Mouse (Mus musculus) skeletal muscle tissue, adult 2 months (tissue): ENCODE results near the gene Qrich2.
"Not testable (repeated sequence)": the region's sequence is repeated elsewhere in the genome, so short reads cannot be mapped to it uniquely, and the experiment has no call there.

Experiments used
- DNase-seq: peaks from one replicate; pipeline ENCODE4 v3.0.0-alpha.2; 2012; ENCODE audit warnings: low read depth, low spot score

The Qrich2 gene

GRCm38 (mm10) chr11:116489771-116490231 is 23.8 kb upstream of the Qrich2 start:
- no peak for DNase-seq

- no peak for DNase-seq
Observed at GRCm38 (mm10) chr11:116488693-116489375, 22.8 kb upstream of the Qrich2 start.

- DNase-seq, result no peak
Observed at GRCm38 (mm10) chr11:116488207-116488606, 22.2 kb upstream of the Qrich2 start.

GRCm38 (mm10) chr11:116484261-116484660 is 18.2 kb upstream of the Qrich2 start:
- DNase-seq, result no peak

DNA sequence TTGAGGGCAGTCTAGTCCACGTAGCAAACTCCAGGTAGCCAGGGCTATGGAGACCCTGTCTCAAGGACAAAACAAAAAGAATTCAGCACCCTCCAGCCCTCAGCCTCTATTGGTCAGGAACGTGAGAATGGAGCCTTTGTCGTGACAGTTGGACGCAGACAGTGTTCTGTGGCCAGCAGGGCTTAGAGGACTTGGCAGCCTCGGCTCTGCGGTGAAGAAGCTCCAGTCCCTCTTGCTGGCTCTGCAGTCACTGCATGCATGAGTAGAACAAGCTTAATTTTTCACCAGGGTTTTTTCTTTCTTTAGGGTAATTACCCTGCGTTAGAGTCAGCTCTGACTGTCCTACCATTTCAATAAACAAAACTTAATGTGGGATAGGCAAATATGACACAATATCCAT is 15.7 kb upstream of the Qrich2 start:
- no peak for DNase-seq

DNA sequence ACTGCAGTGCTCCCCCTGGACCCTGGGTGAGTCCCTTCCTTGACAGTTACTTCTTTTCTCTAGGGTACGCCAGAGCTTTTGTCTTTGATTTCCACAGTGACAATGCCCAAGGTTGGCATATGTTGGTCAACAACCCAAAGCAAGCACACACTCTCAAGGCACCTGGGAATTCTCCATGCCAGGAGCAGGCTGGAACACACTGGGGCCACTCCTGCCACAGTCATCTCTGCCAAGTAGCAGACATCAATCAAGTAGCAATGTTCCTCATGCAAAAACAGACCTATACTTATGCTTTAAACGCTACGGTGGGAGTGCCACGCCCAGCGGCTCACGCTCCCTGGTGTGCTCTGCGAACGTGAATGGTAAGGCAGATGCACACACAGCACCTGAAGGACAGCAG is 14.9 kb upstream of the Qrich2 start:
- DNase-seq, result no peak

DNA sequence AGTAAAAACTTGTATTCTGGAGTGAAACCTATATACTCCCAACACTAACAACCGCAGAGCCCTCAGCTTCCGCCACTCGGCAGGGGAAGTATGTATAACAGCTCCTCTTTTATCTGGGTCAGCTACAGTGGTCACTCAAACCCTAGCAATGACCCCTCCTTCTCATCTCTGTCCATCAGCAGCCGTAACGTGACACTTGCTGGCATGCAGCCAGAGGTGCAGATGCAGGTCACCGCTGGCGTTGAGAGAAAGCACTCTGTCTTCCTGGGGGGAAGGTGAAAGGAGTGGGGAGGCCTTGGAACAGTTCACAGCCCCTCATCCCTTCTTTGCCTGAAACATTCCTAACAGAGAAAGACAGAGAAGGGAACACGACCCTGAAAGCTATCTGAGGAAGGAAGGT is 13.8 kb upstream of the Qrich2 start:
- peak; percentile 38 for DNase-seq

DNA sequence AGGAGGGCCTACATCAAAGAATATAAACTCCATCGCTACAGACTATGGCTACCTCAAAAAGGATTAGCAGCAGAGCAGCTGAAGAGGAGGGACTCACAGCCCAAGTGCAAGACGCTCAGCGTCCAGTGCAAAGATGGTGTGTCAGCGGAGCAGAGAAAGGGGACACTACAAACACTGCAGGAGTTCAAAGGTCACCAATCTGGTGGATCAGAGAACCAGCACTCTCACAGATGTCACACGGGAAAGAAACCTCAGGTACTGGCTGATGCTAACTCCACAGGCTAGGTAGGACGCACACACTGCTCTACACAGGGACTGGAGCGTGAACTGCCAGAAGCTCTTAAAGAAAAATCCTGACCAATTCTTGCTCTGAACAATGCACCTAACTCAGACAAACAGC is 12.9 kb upstream of the Qrich2 start:
- no peak for DNase-seq

DNA sequence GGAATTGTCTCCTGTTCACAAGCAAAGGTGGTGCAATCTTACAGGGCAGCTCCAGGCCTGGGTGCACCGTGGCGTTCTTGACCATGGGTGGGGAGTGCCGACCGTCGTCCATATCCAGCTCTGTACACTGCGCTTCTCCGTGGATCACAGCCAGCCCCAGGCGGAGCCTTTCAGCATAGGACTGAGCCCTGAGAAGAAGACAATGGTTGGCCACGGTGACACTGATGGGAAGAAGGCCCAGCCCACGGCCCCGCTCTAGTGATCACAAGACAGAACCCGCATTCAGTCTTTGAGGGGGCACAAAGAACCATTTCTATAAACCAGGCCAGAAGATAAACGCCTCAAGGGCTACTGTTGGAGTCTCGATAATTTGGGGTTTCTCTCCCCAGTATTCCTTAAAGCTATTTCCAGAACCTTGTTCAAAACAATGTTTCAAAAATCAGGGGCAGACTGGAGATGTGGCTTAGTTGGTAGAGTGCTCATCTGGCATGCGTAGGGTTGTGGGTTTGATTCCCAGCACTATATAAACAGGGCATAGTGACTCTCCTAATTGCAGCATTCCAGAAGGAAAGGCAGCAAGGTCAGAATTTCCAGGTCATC is 11.2 kb upstream of the Qrich2 start:
- no peak for DNase-seq

DNA sequence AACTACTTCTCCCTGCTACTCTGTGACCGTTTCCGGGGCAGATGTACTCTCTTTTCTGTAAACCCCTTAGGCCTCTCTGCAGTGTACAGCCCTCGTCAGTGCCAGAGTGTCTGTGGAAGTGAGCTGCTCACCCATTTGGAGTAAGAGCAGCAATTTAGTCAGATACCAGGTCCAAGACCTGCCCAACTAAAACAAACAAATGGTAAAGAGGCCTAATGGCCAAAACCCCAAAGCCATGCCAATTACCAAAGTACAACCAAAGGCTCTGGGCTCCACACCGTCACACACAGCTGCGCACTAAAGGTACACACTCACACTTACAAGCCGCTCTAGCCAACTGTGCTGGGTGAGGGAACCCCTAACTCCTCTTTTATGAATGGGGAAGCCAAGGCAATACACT is 10.7 kb upstream of the Qrich2 start:
- DNase-seq, result no peak

DNA sequence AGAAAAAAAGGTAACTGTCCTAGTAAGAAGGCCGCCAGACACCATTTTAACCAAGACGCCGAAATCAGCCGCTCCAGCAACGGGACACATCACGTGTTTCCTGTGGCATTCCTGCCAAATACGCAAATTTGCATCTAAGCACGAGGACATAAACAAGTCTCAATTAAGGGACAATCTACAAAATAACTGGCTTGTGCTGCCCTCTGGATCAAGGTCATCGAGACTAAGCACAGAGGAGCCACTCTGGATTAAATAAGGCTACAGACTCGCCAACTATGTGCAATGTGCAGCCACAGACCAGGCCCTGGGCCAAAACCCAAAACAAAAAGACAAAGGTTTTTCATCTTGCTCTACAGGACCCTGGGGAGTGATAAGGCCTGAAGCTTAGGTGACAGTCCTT is 10.0 kb upstream of the Qrich2 start:
- DNase-seq, result no peak

GRCm38 (mm10) chr11:116472275-116472674 is 6.2 kb upstream of the Qrich2 start:
- DNase-seq, result no peak

- peak; percentile 25 for DNase-seq
Observed at GRCm38 (mm10) chr11:116470896-116471295, 4.9 kb upstream of the Qrich2 start.

- no peak for DNase-seq
Observed at GRCm38 (mm10) chr11:116470249-116470648, 4.2 kb upstream of the Qrich2 start.

- not testable (repeated sequence) for DNase-seq
Observed at GRCm38 (mm10) chr11:116468338-116468737, 2.3 kb upstream of the Qrich2 start.

DNA sequence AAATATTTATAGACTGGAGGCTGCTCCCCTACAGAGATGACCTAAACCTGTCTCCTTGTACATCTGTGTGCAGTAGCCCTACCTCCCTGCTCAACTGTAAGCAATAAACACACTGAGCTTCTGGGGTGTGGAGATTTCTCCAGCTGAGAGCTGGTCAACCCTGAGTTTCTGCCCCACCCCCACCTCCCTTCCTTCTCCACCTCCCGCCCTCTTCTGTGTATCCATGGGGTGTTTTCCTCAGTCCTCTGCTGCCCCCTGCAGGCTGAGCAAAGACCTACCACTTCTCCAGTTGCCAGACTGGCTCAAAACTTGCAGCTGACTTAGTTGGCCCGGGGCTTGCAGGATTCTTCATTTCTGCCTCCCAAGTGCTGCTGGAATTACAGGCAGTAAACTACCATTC is 2.2 kb downstream of the Qrich2 start:
- peak; percentile 85 for DNase-seq

GRCm38 (mm10) chr11:116463338-116463737 is 2.7 kb downstream of the Qrich2 start:
- DNase-seq, result no peak

DNA sequence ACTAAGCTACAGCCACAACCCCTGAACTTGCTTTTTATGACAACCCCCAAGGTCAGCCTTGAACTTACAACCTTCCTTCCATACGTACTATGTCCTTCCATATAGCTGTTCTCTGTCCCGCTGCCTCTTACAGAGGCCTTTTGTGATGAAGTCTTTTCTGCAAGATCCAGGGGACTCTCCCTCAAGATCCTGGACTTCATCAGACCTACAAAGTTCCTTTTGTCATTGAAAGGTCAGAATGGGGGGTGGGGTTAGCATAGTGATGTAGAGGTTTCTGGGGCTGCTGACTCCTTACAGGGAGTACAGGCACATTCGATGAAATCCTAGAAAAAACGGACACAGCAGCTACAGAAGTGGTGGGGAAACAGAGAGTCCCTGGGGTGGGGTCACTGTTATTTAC is 6.3 kb downstream of the Qrich2 start:
- DNase-seq, result no peak

DNA sequence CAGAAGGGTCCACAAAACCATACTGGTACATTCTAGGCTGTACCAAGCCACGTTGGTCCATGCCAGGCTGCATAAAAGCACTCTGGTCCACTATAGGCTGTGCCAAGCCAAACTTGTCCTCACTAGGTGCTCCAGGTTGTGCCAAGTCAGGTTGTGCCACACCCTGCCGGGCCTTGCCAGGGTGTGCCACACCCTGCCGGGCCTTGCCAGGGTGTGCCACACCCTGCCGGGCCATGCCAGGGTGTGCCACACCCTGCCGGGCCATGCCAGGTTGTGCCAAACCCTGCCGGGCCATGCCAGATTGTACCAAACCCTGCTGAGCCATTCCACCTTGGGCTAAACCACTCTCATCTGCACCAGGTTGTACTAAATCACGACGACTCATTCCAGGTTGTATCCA is 9.8 kb downstream of the Qrich2 start:
- DNase-seq, result no peak

DNA sequence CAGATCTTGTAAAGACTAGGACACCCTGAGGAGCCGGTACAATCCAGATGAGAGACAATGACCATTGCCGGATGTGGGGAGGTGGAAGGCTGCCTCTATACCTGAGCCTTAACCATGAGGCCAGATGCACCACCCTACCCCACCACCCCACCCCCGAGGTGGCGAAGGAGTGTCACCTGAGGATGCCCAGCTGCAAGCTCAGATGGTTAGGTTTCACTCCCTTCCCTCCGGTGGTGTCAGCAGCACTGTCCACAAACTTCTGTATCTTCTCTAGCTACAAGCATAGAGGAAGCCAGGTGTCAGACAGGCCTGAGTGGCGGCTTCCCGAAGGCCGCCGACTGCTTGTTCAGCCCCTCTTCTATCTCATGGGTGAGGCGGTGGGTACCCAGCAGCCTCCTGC is 12.2 kb downstream of the Qrich2 start:
- DNase-seq, result no peak

GRCm38 (mm10) chr11:116449341-116449740 is 16.7 kb downstream of the Qrich2 start:
- DNase-seq, result no peak

- DNase-seq, result no peak
Observed at GRCm38 (mm10) chr11:116447822-116448221, 18.2 kb downstream of the Qrich2 start.

DNA sequence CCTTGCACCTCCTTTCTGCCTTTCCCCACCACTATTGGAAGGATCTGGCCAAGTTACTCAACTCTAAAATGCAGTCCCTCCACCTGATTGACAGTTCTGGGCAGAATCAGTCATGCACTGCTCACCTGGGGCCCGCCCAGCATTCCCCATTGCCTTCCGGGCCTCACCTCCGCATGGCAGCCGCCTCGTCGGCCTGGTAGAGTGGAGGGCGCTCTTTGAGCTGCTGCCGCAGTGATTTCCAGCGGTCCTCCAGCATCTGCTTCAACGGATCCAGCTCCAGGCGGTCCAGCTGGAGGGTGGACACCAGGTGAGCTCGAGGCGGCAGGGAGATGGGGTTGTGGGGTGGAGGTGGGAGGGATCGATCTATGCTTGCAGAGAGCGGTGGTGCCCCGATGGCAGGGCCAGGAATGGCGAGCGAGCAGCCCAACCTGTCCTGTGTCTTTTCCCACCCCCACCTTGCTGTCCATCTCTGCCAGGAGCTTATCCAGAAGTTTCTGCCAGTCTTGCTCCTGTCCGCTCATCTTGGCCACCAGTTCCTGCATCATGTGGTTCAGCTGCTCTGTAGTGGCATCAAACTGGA is 19.6 kb downstream of the Qrich2 start:
- DNase-seq, result no peak
